8 mouse cellular contexts compared by ENCODE assay signal in the genomic region with DNA sequence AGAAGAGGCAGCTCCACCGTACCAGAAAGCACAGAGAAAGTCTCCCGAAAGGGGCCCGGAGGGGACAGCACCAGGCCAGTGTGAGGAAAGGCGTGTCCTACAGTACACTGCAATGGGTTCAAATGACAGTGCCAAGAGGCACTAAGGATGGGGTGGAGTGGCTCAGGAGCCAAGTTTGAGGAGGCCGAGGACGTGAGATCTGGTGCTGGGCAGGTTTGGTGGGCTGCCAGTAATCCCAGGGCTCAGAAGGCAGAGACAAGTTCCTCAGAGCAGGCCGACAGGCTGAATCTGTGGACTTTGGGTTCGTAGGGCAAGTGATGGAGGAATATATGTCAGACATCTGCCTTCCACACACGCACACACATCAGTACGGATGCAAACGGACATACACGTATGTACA. TPM values are rescaled to one million over a fixed set of nuclear protein-coding genes. Genes with fewer than 3 reads are reported as not detected.
DNase-seq lines count a peak whose midpoint lies in the region; ATAC-seq and TF ChIP-seq lines count a peak whose summit lies in the region.

No protein-coding gene starts in this region.

- 0 out of 2 replicates have a peak overlapping the region, but pooled peaks have one; percentile 72 for H3K4me2 ChIP-seq in CH12.LX (ENCODE audit: insufficient read depth, low read depth, poor library complexity, severe bottlenecking)
- H3K4me2 ChIP-seq in forebrain, embryonic 13.5 days = peak overlapping the region; percentile 83
- peak overlapping the region; percentile 93 for H3K4me2 ChIP-seq in liver, embryonic 13.5 days

- H3K9me3 ChIP-seq in CH12.LX (replicated peaks; ENCODE audit: low read length) = no peaks in the 10 kb centered on the region
- H3K9me3 ChIP-seq in forebrain, embryonic 13.5 days (replicated peaks) = no peaks in the 10 kb centered on the region
- no peaks in the 10 kb centered on the region for H3K9me3 ChIP-seq in liver, embryonic 13.5 days (replicated peaks)

- TF ChIP-seq EP300 in CH12.LX (IDR thresholded peaks at IDR 0.05; ENCODE audit: low read length) = no peak

- no peak for TF ChIP-seq POLR2A in CH12.LX (IDR thresholded peaks at IDR 0.05; ENCODE audit: low read depth, low read length)

- DNase-seq in cerebellum, adult 11 months = peak; percentile 32
- no peak for DNase-seq in cerebellum, postnatal 10 days
- no peak for DNase-seq in CH12.LX (ENCODE audit: extremely low read depth)
- DNase-seq in liver, embryonic 13.5 days = no peak
- no peak for DNase-seq in urinary bladder, postnatal 4 days (ENCODE audit: low spot score in 2 of 2)
- DNase-seq in spleen, adult 12 weeks (ENCODE audit: low spot score) = no peak
- DNase-seq in right cerebral cortex, postnatal 36 days (ENCODE audit: low spot score in 2 of 2) = no peak

- 73% methylated on average over 12 of the region's 12 CpGs for WGBS in forebrain, embryonic 13.5 days
- WGBS in liver, embryonic 13.5 days (ENCODE audit: insufficient replicate concordance) = 68% methylated on average over 12 of the region's 12 CpGs

- no peaks in the 10 kb centered on the region for H3K27me3 ChIP-seq in CH12.LX (replicated peaks)
- H3K27me3 ChIP-seq in forebrain, embryonic 13.5 days = no peaks in the 10 kb centered on the region
- H3K27me3 ChIP-seq in liver, embryonic 13.5 days = no peaks in the 10 kb centered on the region

- peaks cover 16 to 40% of the 10 kb centered on the region in 2 experiments for H3K4me1 ChIP-seq in CH12.LX (ENCODE audit: control insufficient read depth in 1 of 2, insufficient read depth in 2 of 2)
- H3K4me1 ChIP-seq in forebrain, embryonic 13.5 days = peaks cover 47% of the 10 kb centered on the region
- H3K4me1 ChIP-seq in liver, embryonic 13.5 days (replicated peaks) = peaks cover 80% of the 10 kb centered on the region

- no peaks in the 10 kb centered on the region for H3K79me2 ChIP-seq in CH12.LX (replicated peaks; ENCODE audit: control insufficient read depth, extremely low read depth, insufficient read depth, poor library complexity, severe bottlenecking)

- no peak for TF ChIP-seq CTCF in CH12.LX (conservative IDR thresholded peaks at IDR 0.05 in 1 of 2, IDR thresholded peaks at IDR 0.05 in 1 of 2; ENCODE audit: low read depth in 2 of 2, low read length in 2 of 2)

- TF ChIP-seq RAD21 in CH12.LX (IDR thresholded peaks at IDR 0.05; ENCODE audit: low read depth, low read length) = no peak

- no peak overlapping the region; the same call in 1 of the 2 replicates for H3K9ac ChIP-seq in CH12.LX (ENCODE audit: insufficient read depth, low read depth)
- H3K9ac ChIP-seq in forebrain, embryonic 13.5 days = peak overlapping the region; percentile 68
- H3K9ac ChIP-seq in liver, embryonic 13.5 days = peak overlapping the region; percentile 84

- H3K4me3 ChIP-seq in CH12.LX (replicated peaks in 1 of 3; ENCODE audit: low read depth in 2 of 3, low read length in 2 of 3, poor library complexity in 1 of 3) = peak overlapping the region; percentile 63 to 82 (median 71)
- H3K4me3 ChIP-seq in forebrain, embryonic 13.5 days = peak overlapping the region; percentile 63
- peak overlapping the region; percentile 82 for H3K4me3 ChIP-seq in liver, embryonic 13.5 days (replicated peaks)

- in situ Hi-C loops in CH12.LX (cut with MboI; ENCODE audit: low pct_ligation_motif_present, low pct_unique_long_range_greater_than_20kb, low sequenced_read_pairs) = no loop called here

- dilution Hi-C loops in CH12.LX (cut with MboI; ENCODE audit: extremely low pct_ligation_motif_present, extremely low pct_unique_long_range_greater_than_20kb, low sequenced_read_pairs) = no loop called here

- H3K27ac ChIP-seq in CH12.LX (ENCODE audit: insufficient read depth, low read depth) = no peak overlapping the region
- no peak overlapping the region for H3K27ac ChIP-seq in forebrain, embryonic 13.5 days
- peak overlapping the region; percentile 77 for H3K27ac ChIP-seq in liver, embryonic 13.5 days

- peaks cover 25 to 49% of the 10 kb centered on the region in 2 experiments for H3K36me3 ChIP-seq in CH12.LX (replicated peaks in 1 of 2; ENCODE audit: control insufficient read depth in 1 of 2, insufficient read depth in 1 of 2, low read length in 1 of 2)
- peaks cover 17% of the 10 kb centered on the region for H3K36me3 ChIP-seq in forebrain, embryonic 13.5 days (ENCODE audit: poor library complexity, severe bottlenecking)
- H3K36me3 ChIP-seq in liver, embryonic 13.5 days = peaks cover 39% of the 10 kb centered on the region

- ATAC-seq in forebrain, embryonic 13.5 days = no peak
- no peak for ATAC-seq in liver, embryonic 13.5 days (ENCODE audit: low read depth)

TF ChIP-seq in CH12.LX, 34 proteins besides CTCF, POLR2A, EP300 and RAD21:
- TF ChIP-seq UBTF (IDR thresholded peaks at IDR 0.05; ENCODE audit: low read depth, low read length) (no peak), NELFE (IDR thresholded peaks at IDR 0.05; ENCODE audit: low read depth, low read length) (no peak), JUN (IDR thresholded peaks at IDR 0.05; ENCODE audit: insufficient read depth, low read depth, low read length) (no peak), POLR2AphosphoS2 (IDR thresholded peaks at IDR 0.05; ENCODE audit: low read depth, low read length) (no peak), E2F4 (IDR thresholded peaks at IDR 0.05; ENCODE audit: insufficient replicate concordance, low read depth, low read length) (no peak), GABPA (IDR thresholded peaks at IDR 0.05; ENCODE audit: insufficient replicate concordance, low read depth, low read length) (no peak), MYC (IDR thresholded peaks at IDR 0.05; ENCODE audit: low read depth, low read length) (no peak), ZNF384 (IDR thresholded peaks at IDR 0.05; ENCODE audit: low read depth, low read length) (no peak), MAFK (IDR thresholded peaks at IDR 0.05; ENCODE audit: insufficient replicate concordance, low read length) (no peak), KAT2A (IDR thresholded peaks at IDR 0.05; ENCODE audit: insufficient replicate concordance, low read length) (no peak)

RNA-seq across cellular contexts. Expression of a gene that starts 1.1 kb away (rescaled TPM):
- total RNA-seq in CH12.LX (2012; rRNA removed) (16.3 and 21.8 TPM in 2 replicates), CH12.LX (2014; rRNA removed) (7.4 and 11.8 TPM in 2 replicates)
- polyA plus RNA-seq in CH12.LX (2012; ENCODE audit: insufficient read length, low read depth) = 12.9 and 13.3 TPM in 2 replicates
- 5.5 and 6.6 TPM in 2 replicates for polyA plus RNA-seq in forebrain, embryonic 13.5 days (2015; fragmentation: Nextera tagmentation; extraction: Ambion mirVana)
- polyA plus RNA-seq in liver, embryonic 13.5 days (2015; fragmentation: Nextera tagmentation; extraction: Ambion mirVana) = 3.9 and 5.1 TPM in 2 replicates

RNA-seq across cellular contexts. Expression of a gene that starts 1.4 kb away (rescaled TPM):
- total RNA-seq in CH12.LX (2012; rRNA removed) (5.9 and 8.4 TPM in 2 replicates), CH12.LX (2014; rRNA removed) (6.3 and 7.6 TPM in 2 replicates)
- 3.3 and 4.1 TPM in 2 replicates for polyA plus RNA-seq in CH12.LX (2012; ENCODE audit: insufficient read length, low read depth)
- polyA plus RNA-seq in forebrain, embryonic 13.5 days (2015; fragmentation: Nextera tagmentation; extraction: Ambion mirVana) = 42.4 and 45.6 TPM in 2 replicates
- polyA plus RNA-seq in liver, embryonic 13.5 days (2015; fragmentation: Nextera tagmentation; extraction: Ambion mirVana) = 53.3 and 54.7 TPM in 2 replicates

RNA-seq across cellular contexts. Expression of a gene that starts 54.0 kb away (rescaled TPM):
- total RNA-seq in CH12.LX (2012; rRNA removed) = 45.2 and 55.1 TPM in 2 replicates
- 44.4 and 45.6 TPM in 2 replicates for total RNA-seq in CH12.LX (2014; rRNA removed)
- 77.0 and 116 TPM in 2 replicates for polyA plus RNA-seq in CH12.LX (2012; ENCODE audit: insufficient read length, low read depth)
- 319 and 339 TPM in 2 replicates for polyA plus RNA-seq in forebrain, embryonic 13.5 days (2015; fragmentation: Nextera tagmentation; extraction: Ambion mirVana)
- 22.5 and 24.0 TPM in 2 replicates for polyA plus RNA-seq in liver, embryonic 13.5 days (2015; fragmentation: Nextera tagmentation; extraction: Ambion mirVana)
